ENCODE assay signal across 8 mouse cellular contexts in the genomic region with DNA sequence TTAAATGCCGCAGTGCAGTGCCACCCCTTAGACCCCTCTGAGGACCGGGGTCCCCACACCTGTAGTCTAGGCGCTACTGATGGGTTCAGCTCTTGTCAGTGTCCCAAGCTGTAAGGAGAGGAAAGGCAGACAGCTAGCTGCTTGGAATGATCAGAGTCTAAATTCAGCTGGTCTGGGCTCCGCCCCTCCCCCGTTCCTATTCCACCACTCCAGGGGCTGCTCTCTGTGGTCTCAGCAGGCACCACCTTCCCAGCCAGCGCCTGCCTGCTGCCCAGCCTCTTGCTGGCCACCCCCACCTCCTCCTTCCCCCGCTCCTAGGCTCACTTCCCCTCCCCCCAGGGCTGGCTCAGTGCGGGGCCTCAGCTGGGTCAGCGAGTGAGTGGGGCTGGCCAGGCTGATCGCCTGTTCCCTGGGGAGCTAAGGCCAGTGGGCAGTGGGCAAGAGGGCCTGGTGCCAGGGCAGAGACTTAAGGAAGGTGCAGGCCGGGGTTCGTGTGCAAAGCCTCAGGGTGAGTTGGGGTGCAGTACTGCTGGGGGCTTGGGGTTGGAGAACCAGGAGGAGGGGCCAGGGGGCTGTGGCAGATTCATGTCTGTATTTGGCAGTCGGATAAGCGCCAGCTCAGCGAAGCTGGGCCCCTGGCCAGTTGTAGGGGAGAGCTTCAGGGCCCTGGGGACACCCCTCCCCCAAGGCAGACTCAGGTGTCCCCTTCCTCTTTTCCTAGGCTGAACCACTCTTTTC. TPM values are rescaled to one million over a fixed set of nuclear protein-coding genes. Genes with fewer than 3 reads are reported as not detected.
DNase-seq lines count a peak whose midpoint lies in the region; ATAC-seq lines count a peak whose summit lies in the region.

No protein-coding gene starts in this region.

- H3K4me3 ChIP-seq in hindbrain, embryonic 12.5 days = peak overlapping the region; percentile 10; the same call in 1 of the 2 replicates
- H3K4me3 ChIP-seq in liver, embryonic 11.5 days (ENCODE audit: low read depth, low read length) = peak overlapping the region; percentile 37
- no peak overlapping the region for H3K4me3 ChIP-seq in neural tube, embryonic 12.5 days

- 7% methylated on average over 15 of the region's 15 CpGs for WGBS in hindbrain, embryonic 12.5 days
- 11% methylated on average over 15 of the region's 15 CpGs for WGBS in liver, embryonic 11.5 days
- 7% methylated on average over 15 of the region's 15 CpGs for WGBS in neural tube, embryonic 12.5 days

- peak overlapping the region; percentile 64 for H3K27ac ChIP-seq in hindbrain, embryonic 12.5 days
- H3K27ac ChIP-seq in liver, embryonic 11.5 days (ENCODE audit: low read depth, low read length) = peak overlapping the region; percentile 73
- no peak overlapping the region for H3K27ac ChIP-seq in neural tube, embryonic 12.5 days

- DNase-seq in frontal cortex, postnatal 36 days (ENCODE audit: low spot score in 2 of 2) = no peak
- peak; percentile 57 for DNase-seq in cerebellum, adult 9-10 months
- DNase-seq in gastrocnemius, adult 18-20 months (ENCODE audit: low spot score) = peak; percentile 85
- DNase-seq in liver, embryonic 11.5 days (ENCODE audit: low spot score) = peak; percentile 71

- ATAC-seq in frontal cortex, adult (ENCODE audit: low TSS enrichment) = peak; percentile 33
- ATAC-seq in hindbrain, embryonic 12.5 days (ENCODE audit: low FRiP score) = peak; percentile 78
- peak; percentile 71 for ATAC-seq in liver, embryonic 11.5 days (replicated peaks; ENCODE audit: low FRiP score)
- peak; percentile 75 for ATAC-seq in neural tube, embryonic 12.5 days (ENCODE audit: low FRiP score, low read depth)
- ATAC-seq in megakaryocyte-erythroid progenitor cell, adult 5-6 weeks (replicated peaks; ENCODE audit: low FRiP score, low TSS enrichment, poor library complexity, severe bottlenecking) = no peak

- H3K9me3 ChIP-seq in hindbrain, embryonic 12.5 days (replicated peaks) = no peaks in the 10 kb centered on the region
- H3K9me3 ChIP-seq in liver, embryonic 11.5 days (ENCODE audit: control insufficient read depth, low read length) = no peaks in the 10 kb centered on the region
- no peaks in the 10 kb centered on the region for H3K9me3 ChIP-seq in neural tube, embryonic 12.5 days

- H3K4me2 ChIP-seq in hindbrain, embryonic 12.5 days (replicated peaks) = peak overlapping the region; percentile 38
- H3K4me2 ChIP-seq in liver, embryonic 11.5 days = peak overlapping the region; percentile 60
- H3K4me2 ChIP-seq in neural tube, embryonic 12.5 days (replicated peaks) = peak overlapping the region; percentile 52

- peak overlapping the region; percentile 49 for H3K9ac ChIP-seq in hindbrain, embryonic 12.5 days
- H3K9ac ChIP-seq in liver, embryonic 11.5 days (ENCODE audit: low read depth, low read length) = peak overlapping the region; percentile 56
- H3K9ac ChIP-seq in neural tube, embryonic 12.5 days = 0 out of 2 replicates have a peak overlapping the region, but pooled peaks have one; percentile 6

- H3K4me1 ChIP-seq in hindbrain, embryonic 12.5 days = peaks cover 37% of the 10 kb centered on the region
- peaks cover 16% of the 10 kb centered on the region for H3K4me1 ChIP-seq in liver, embryonic 11.5 days (replicated peaks; ENCODE audit: control insufficient read depth, insufficient read depth, low read length)
- peaks cover 27% of the 10 kb centered on the region for H3K4me1 ChIP-seq in neural tube, embryonic 12.5 days

- peaks cover 30% of the 10 kb centered on the region for H3K36me3 ChIP-seq in hindbrain, embryonic 12.5 days
- H3K36me3 ChIP-seq in liver, embryonic 11.5 days (ENCODE audit: control insufficient read depth, insufficient read depth, low read length) = peaks cover 5% of the 10 kb centered on the region; the same call in 1 of the 2 replicates
- peaks cover 39% of the 10 kb centered on the region for H3K36me3 ChIP-seq in neural tube, embryonic 12.5 days

- H3K27me3 ChIP-seq in hindbrain, embryonic 12.5 days = no peaks in the 10 kb centered on the region
- no peaks in the 10 kb centered on the region for H3K27me3 ChIP-seq in liver, embryonic 11.5 days (replicated peaks; ENCODE audit: control insufficient read depth, insufficient read depth, low read length)
- no peaks in the 10 kb centered on the region for H3K27me3 ChIP-seq in neural tube, embryonic 12.5 days (replicated peaks)

RNA-seq across cellular contexts. Expression of gene Speg, which starts 24.8 kb away (rescaled TPM):
- total RNA-seq in gastrocnemius, adult 18-20 months (2021) = 100 to 1,000 TPM; 255 to 257 TPM
- 19.1 and 19.7 TPM in 2 replicates for polyA plus RNA-seq in hindbrain, embryonic 12.5 days (2016; fragmentation: Nextera tagmentation; extraction: Ambion mirVana)
- polyA plus RNA-seq in liver, embryonic 11.5 days (2014; fragmentation: Nextera tagmentation; extraction: Ambion mirVana) = 24.8 and 32.3 TPM in 2 replicates
- polyA plus RNA-seq in neural tube, embryonic 12.5 days (2016; fragmentation: Nextera tagmentation; extraction: Ambion mirVana) = 15.8 and 17.1 TPM in 2 replicates
- not detected in 2 replicates for total RNA-seq in megakaryocyte-erythroid progenitor cell, adult 5-6 weeks (2014; fragmentation: Nextera tagmentation)
- 0.19 TPM in 1 of 2 replicates, not detected in the other for total RNA-seq in megakaryocyte-erythroid progenitor cell, adult 5-6 weeks (2017)

RNA-seq across cellular contexts. Expression of gene Gmppa, which starts 35.8 kb away (rescaled TPM):
- total RNA-seq in gastrocnemius, adult 18-20 months (2021) = 10 to 100 TPM; 37.3 to 44.6 TPM
- 73.1 and 74.1 TPM in 2 replicates for polyA plus RNA-seq in hindbrain, embryonic 12.5 days (2016; fragmentation: Nextera tagmentation; extraction: Ambion mirVana)
- polyA plus RNA-seq in liver, embryonic 11.5 days (2014; fragmentation: Nextera tagmentation; extraction: Ambion mirVana) = 64.0 and 69.1 TPM in 2 replicates
- polyA plus RNA-seq in neural tube, embryonic 12.5 days (2016; fragmentation: Nextera tagmentation; extraction: Ambion mirVana) = 69.9 and 83.5 TPM in 2 replicates
- 70.3 and 92.5 TPM in 2 replicates for total RNA-seq in megakaryocyte-erythroid progenitor cell, adult 5-6 weeks (2014; fragmentation: Nextera tagmentation)
- 35.0 and 52.6 TPM in 2 replicates for total RNA-seq in megakaryocyte-erythroid progenitor cell, adult 5-6 weeks (2017)

RNA-seq across cellular contexts. Expression of gene Des, which starts 39.8 kb away (rescaled TPM):
- 1,000 to 10,000 TPM; 2,427 to 2,600 TPM for total RNA-seq in gastrocnemius, adult 18-20 months (2021)
- polyA plus RNA-seq in hindbrain, embryonic 12.5 days (2016; fragmentation: Nextera tagmentation; extraction: Ambion mirVana) = 2.3 and 10.5 TPM in 2 replicates
- 13.3 and 14.5 TPM in 2 replicates for polyA plus RNA-seq in liver, embryonic 11.5 days (2014; fragmentation: Nextera tagmentation; extraction: Ambion mirVana)
- 9.3 and 12.7 TPM in 2 replicates for polyA plus RNA-seq in neural tube, embryonic 12.5 days (2016; fragmentation: Nextera tagmentation; extraction: Ambion mirVana)
- not detected in 2 replicates for total RNA-seq in megakaryocyte-erythroid progenitor cell, adult 5-6 weeks (2014; fragmentation: Nextera tagmentation)
- total RNA-seq in megakaryocyte-erythroid progenitor cell, adult 5-6 weeks (2017) = not detected in 2 replicates

RNA-seq across cellular contexts. Expression of gene Asic4, which starts 50.3 kb away (rescaled TPM):
- total RNA-seq in gastrocnemius, adult 18-20 months (2021) = not detected
- 18.3 and 19.0 TPM in 2 replicates for polyA plus RNA-seq in hindbrain, embryonic 12.5 days (2016; fragmentation: Nextera tagmentation; extraction: Ambion mirVana)
- polyA plus RNA-seq in liver, embryonic 11.5 days (2014; fragmentation: Nextera tagmentation; extraction: Ambion mirVana) = 0.56 and 0.65 TPM in 2 replicates
- polyA plus RNA-seq in neural tube, embryonic 12.5 days (2016; fragmentation: Nextera tagmentation; extraction: Ambion mirVana) = 22.1 and 24.3 TPM in 2 replicates
- not detected in 2 replicates for total RNA-seq in megakaryocyte-erythroid progenitor cell, adult 5-6 weeks (2014; fragmentation: Nextera tagmentation)
- not detected in 2 replicates for total RNA-seq in megakaryocyte-erythroid progenitor cell, adult 5-6 weeks (2017)

Comparison
In these comparisons a context has a peak if more than half of its experiments do, and no peak if none do; other contexts are left out.
1. DNase-seq: peak in cerebellum, adult 9-10 months (single experiment), gastrocnemius, adult 18-20 months (single experiment) and liver, embryonic 11.5 days (single experiment); none in frontal cortex, postnatal 36 days (0 of 2).
2. H3K9ac ChIP-seq: peak in every context shown above with its lines; median percentile 56 in liver, embryonic 11.5 days; 49 in hindbrain, embryonic 12.5 days; 6 in neural tube, embryonic 12.5 days.
3. Peak in every context shown above with its lines, with median percentiles within 50 percentile points of each other: H3K4me2 ChIP-seq.